Mouse (Mus musculus) neural tube, embryonic 13.5 days (tissue): ENCODE measurements around the gene Scn11a. TPM values are rescaled to one million over a fixed set of nuclear protein-coding genes. Genes with fewer than 3 reads are reported as not detected.

Source experiments
- ATAC-seq: fragments of 200-750 bp; cut with Nextera tagmentation; 2 replicates; pipeline ENCODE4 v1.8.0; 2017; ENCODE audit warnings: low read depth, mild to moderate bottlenecking, moderate TSS enrichment, moderate library complexity
- H3K27ac ChIP-seq: fragments of 300-500 bp; sonication (generic); replicated peaks from 2 replicates; pipeline ENCODE4 v1.5.1; 2015; ENCODE audit warnings: moderate library complexity, mild to moderate bottlenecking, inconsistent platforms
- H3K27me3 ChIP-seq: fragments of 300-500 bp; sonication (generic); 2 replicates; pipeline ENCODE4 v1.6.1; 2015; ENCODE audit warnings: mild to moderate bottlenecking, inconsistent platforms
- H3K36me3 ChIP-seq: fragments of 300-500 bp; sonication (generic); 2 replicates; pipeline ENCODE4 v1.6.1; 2015; ENCODE audit warnings: mild to moderate bottlenecking, inconsistent platforms
- H3K4me1 ChIP-seq: fragments of 300-500 bp; sonication (generic); replicated peaks from 2 replicates; pipeline ENCODE4 v1.6.1; 2015; ENCODE audit warnings: inconsistent platforms
- H3K4me2 ChIP-seq: fragments of 300-500 bp; sonication (generic); 2 replicates; pipeline ENCODE4 v1.6.1; 2015; ENCODE audit warnings: inconsistent platforms, mild to moderate bottlenecking, moderate library complexity
- H3K4me3 ChIP-seq: fragments of 300-500 bp; sonication (generic); 2 replicates; pipeline ENCODE4 v1.5.1; 2015; ENCODE audit warnings: mild to moderate bottlenecking, inconsistent platforms
- H3K9ac ChIP-seq: fragments of 300-500 bp; sonication (generic); 2 replicates; pipeline ENCODE4 v1.6.1; 2015; ENCODE audit warnings: moderate library complexity, mild to moderate bottlenecking, inconsistent platforms
- H3K9me3 ChIP-seq: fragments of 300-500 bp; sonication (generic); 2 replicates; pipeline ENCODE4 v1.6.1; 2016; ENCODE audit warnings: inconsistent platforms
- WGBS: fragments of 180-500 bp; shearing (Covaris S2); methylation state at CpG from one replicate; pipeline ENCODE4 v1.1.7; 2015; 5-methylcytosine and 5-hydroxymethylcytosine counted together
- polyA plus RNA-seq: library from polyadenylated mRNA; unstranded; fragments of >200 nt; fragmentation: Nextera tagmentation; extraction: Ambion mirVana; gene quantifications from 2 replicates; pipeline ENCODE4 v1.2.1, GENCODE M21; 2015

The Scn11a gene
- polyA plus RNA-seq, 1 experiment from 2014 or later: 0.35 TPM

DNA sequence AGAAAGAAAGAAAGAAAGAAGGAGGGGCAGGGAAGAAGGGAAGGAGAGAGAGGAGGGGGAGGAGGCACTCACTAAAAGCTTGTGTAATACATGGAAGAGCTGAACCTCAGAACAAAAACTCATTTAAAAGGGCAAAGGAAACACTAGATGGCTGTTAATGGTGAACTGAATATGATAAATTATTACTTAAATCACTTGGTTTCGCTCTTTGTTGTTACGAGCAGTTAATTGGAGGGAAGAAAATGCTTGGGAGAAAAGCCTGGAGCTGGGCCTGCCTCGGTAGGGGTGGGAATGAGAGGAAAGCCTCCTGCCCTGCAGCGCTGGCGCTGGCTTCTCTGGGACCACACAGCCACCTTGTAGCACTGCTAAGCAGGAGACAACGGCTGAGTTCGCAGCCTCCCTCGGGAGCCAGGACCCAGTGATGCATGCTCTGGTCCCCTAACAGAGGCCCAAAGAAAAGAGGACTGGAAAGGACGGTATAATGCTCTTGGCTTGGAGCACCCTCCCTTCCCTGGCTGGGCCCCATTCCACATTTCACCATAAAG is 10.4 kb upstream of the Scn11a start:
- H3K27me3 ChIP-seq: no peaks in the 10 kb centered on the region
- 34% methylated on average over 9 of the region's 9 CpGs for WGBS
- H3K4me3 ChIP-seq: no peak overlapping the region
- no peaks in the 10 kb centered on the region for H3K36me3 ChIP-seq
- ATAC-seq: 0 out of 2 replicates have a peak, but pooled peaks have one; percentile 53
- no peak overlapping the region for H3K4me2 ChIP-seq
- peak overlapping the region; percentile 26; the same call in 1 of the 2 replicates for H3K9ac ChIP-seq
- peaks cover 8% of the 10 kb centered on the region for H3K4me1 ChIP-seq
- H3K27ac ChIP-seq: no peak overlapping the region
- no peaks in the 10 kb centered on the region for H3K9me3 ChIP-seq

- H3K9me3 ChIP-seq: no peaks in the 10 kb centered on the region
- H3K9ac ChIP-seq: no peak overlapping the region
- no peaks in the 10 kb centered on the region for H3K36me3 ChIP-seq
- no peak overlapping the region for H3K4me2 ChIP-seq
- no peaks in the 10 kb centered on the region for H3K27me3 ChIP-seq
- H3K4me3 ChIP-seq: no peak overlapping the region
- H3K4me1 ChIP-seq: peaks cover 6% of the 10 kb centered on the region
- no peak for ATAC-seq
- 82% methylated on average over 2 of the region's 2 CpGs for WGBS
- no peak overlapping the region for H3K27ac ChIP-seq
Observed at GRCm38 (mm10) chr9:119831001-119831400, 5.7 kb upstream of the Scn11a start.

GRCm38 (mm10) chr9:119823722-119824121 is 1.5 kb downstream of the Scn11a start:
- WGBS: 77% methylated on average over 9 of the region's 9 CpGs
- ATAC-seq: no peak
- Histone ChIP-seq H3K27me3 (no peaks in the 10 kb centered on the region), H3K4me1 (no peaks in the 10 kb centered on the region), H3K9me3 (no peaks in the 10 kb centered on the region), H3K4me3 (no peak overlapping the region), H3K27ac (no peak overlapping the region), H3K36me3 (no peaks in the 10 kb centered on the region), H3K4me2 (no peak overlapping the region), H3K9ac (no peak overlapping the region)

- Histone ChIP-seq H3K27me3 (no peaks in the 10 kb centered on the region), H3K4me1 (no peaks in the 10 kb centered on the region), H3K27ac (no peak overlapping the region), H3K9ac (no peak overlapping the region), H3K36me3 (no peaks in the 10 kb centered on the region), H3K4me3 (no peak overlapping the region), H3K4me2 (no peak overlapping the region), H3K9me3 (peaks cover 5% of the 10 kb centered on the region; the same call in 1 of the 2 replicates)
- no peak for ATAC-seq
- WGBS: 95% methylated on average over 5 of the region's 5 CpGs
Observed at GRCm38 (mm10) chr9:119813631-119814030, 11.6 kb downstream of the Scn11a start.

GRCm38 (mm10) chr9:119806491-119806890 is 18.8 kb downstream of the Scn11a start:
- 80% methylated on average over 2 of the region's 2 CpGs for WGBS

DNA sequence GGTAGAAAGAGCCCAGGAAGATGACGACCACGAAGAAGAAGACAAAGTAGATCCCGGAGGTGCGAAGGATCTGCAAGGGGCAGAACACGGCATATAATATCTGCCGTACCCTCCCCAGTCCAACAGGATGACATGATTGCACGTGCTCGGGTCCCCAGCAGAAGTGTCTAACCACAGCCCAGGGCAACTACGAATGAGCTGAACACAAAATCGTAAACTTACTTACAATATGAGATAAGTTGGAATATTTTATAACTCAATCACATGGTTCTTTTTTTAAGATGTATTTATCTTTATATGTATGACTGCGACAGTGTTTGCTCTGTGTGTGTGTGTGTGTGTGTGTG is 20.8 kb downstream of the Scn11a start:
- Histone ChIP-seq H3K9ac (no peak overlapping the region), H3K27ac (no peak overlapping the region), H3K4me1 (peaks cover 19% of the 10 kb centered on the region), H3K4me3 (no peak overlapping the region), H3K4me2 (no peak overlapping the region), H3K9me3 (no peaks in the 10 kb centered on the region), H3K36me3 (no peaks in the 10 kb centered on the region), H3K27me3 (no peaks in the 10 kb centered on the region; the same call in 1 of the 2 replicates)
- WGBS: 89% methylated on average over 11 of the region's 11 CpGs
- no peak for ATAC-seq

More at GRCm38 (mm10) chr9:119806491-119806890, 18.8 kb downstream of the Scn11a start:
- Histone ChIP-seq H3K9ac (no peak overlapping the region), H3K9me3 (no peaks in the 10 kb centered on the region), H3K4me3 (no peak overlapping the region), H3K36me3 (no peaks in the 10 kb centered on the region), H3K27ac (no peak overlapping the region), H3K4me2 (no peak overlapping the region), H3K27me3 (no peaks in the 10 kb centered on the region; the same call in 1 of the 2 replicates), H3K4me1 (peaks cover 19% of the 10 kb centered on the region)
- ATAC-seq: no peak

DNA sequence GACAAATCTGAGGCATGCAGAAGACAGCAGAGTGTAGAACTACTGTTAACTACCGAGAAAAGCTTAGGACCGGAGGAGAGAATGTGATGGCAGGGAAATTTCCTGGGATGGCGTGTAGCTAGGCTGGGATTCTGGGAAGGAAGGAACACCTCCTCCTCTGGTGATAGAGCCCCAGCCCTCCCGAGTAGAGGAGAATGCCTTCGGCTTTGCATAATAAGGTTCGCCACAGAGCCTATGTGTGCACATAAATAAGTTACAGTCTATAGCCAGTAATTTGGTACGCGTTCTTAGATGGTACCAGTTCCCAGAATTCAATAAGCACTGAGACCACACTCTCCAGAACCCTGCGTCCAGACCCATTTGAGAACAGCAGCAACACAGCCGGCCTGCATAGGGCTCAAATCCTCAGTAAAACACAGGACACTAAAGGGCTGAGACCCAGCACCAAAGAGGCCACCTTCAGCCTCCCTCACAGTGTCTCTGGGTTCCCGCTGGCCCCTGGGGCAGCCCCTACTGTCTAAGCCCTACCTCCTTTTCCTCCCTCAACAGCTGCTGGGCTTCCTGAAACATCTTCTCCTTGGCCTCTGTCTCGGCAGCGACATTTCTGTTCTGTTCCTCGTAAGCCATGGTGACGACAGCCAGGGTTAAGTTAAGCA is 21.3 kb downstream of the Scn11a start:
- no peaks in the 10 kb centered on the region for H3K36me3 ChIP-seq
- 62% methylated on average over 15 of the region's 15 CpGs for WGBS
- H3K9ac ChIP-seq: no peak overlapping the region
- H3K4me2 ChIP-seq: no peak overlapping the region
- no peak overlapping the region for H3K4me3 ChIP-seq
- no peaks in the 10 kb centered on the region; the same call in 1 of the 2 replicates for H3K27me3 ChIP-seq
- H3K27ac ChIP-seq: no peak overlapping the region
- no peak for ATAC-seq
- no peaks in the 10 kb centered on the region for H3K9me3 ChIP-seq
- peaks cover 19% of the 10 kb centered on the region for H3K4me1 ChIP-seq

GRCm38 (mm10) chr9:119803169-119803827 is 22.0 kb downstream of the Scn11a start:
- no peak overlapping the region for H3K4me3 ChIP-seq
- ATAC-seq: peak; percentile 76; the same call in 1 of the 2 replicates
- no peak overlapping the region for H3K9ac ChIP-seq
- no peak overlapping the region for H3K4me2 ChIP-seq
- no peaks in the 10 kb centered on the region for H3K9me3 ChIP-seq
- no peak overlapping the region for H3K27ac ChIP-seq
- no peaks in the 10 kb centered on the region for H3K36me3 ChIP-seq
- H3K27me3 ChIP-seq: no peaks in the 10 kb centered on the region; the same call in 1 of the 2 replicates
- H3K4me1 ChIP-seq: peaks cover 19% of the 10 kb centered on the region
- 30% methylated on average over 16 of the region's 16 CpGs for WGBS

- H3K9me3 ChIP-seq: no peaks in the 10 kb centered on the region
- H3K9ac ChIP-seq: no peak overlapping the region
- H3K4me3 ChIP-seq: no peak overlapping the region
- H3K27me3 ChIP-seq: no peaks in the 10 kb centered on the region; the same call in 1 of the 2 replicates
- no peak overlapping the region for H3K4me2 ChIP-seq
- H3K4me1 ChIP-seq: peaks cover 19% of the 10 kb centered on the region
- ATAC-seq: no peak
- no peaks in the 10 kb centered on the region for H3K36me3 ChIP-seq
- H3K27ac ChIP-seq: no peak overlapping the region
- WGBS: 82% methylated on average over 6 of the region's 6 CpGs
Observed at GRCm38 (mm10) chr9:119801460-119801859, 23.8 kb downstream of the Scn11a start.

GRCm38 (mm10) chr9:119796791-119797190 is 28.5 kb downstream of the Scn11a start:
- no peak for ATAC-seq

DNA sequence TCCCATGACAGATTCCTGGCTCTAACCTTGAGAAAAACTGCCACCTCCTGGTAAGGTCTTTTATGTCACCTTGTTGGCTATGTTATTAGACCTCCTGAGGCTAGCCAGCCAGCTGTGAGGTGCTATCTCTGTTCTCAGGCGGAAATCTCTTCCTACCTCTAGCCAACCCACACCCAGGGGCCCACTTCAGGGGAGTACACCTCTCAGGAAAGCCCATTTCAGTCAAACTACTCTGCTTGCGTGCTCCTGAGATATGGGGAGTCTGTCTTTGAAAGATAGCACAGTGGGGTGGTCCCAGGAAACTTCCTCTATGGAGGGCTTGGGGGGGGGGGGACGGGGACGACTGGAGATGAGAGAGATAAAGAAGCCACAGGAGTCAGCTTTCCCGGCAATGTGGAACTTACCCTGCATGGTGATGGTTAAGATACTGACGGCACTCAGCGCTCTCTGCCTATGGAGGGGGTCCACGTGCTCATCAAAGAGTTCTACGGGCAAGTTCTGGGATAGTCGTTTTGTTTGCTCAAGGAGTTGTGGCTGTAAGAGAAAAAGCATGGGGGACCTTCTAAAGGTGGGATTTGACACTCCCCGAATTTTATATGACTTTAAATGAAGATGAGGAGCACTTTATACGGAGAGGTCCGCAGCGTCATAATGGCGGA is 29.9 kb downstream of the Scn11a start:
- H3K36me3 ChIP-seq: no peaks in the 10 kb centered on the region
- no peak overlapping the region for H3K4me2 ChIP-seq
- H3K9ac ChIP-seq: no peak overlapping the region
- H3K27ac ChIP-seq: no peak overlapping the region
- H3K9me3 ChIP-seq: no peaks in the 10 kb centered on the region
- no peaks in the 10 kb centered on the region for H3K27me3 ChIP-seq
- WGBS: 85% methylated on average over 15 of the region's 15 CpGs
- no peak for ATAC-seq
- H3K4me1 ChIP-seq: no peaks in the 10 kb centered on the region
- no peak overlapping the region for H3K4me3 ChIP-seq

More at GRCm38 (mm10) chr9:119796791-119797190, 28.5 kb downstream of the Scn11a start:
- no peak overlapping the region for H3K4me2 ChIP-seq
- H3K36me3 ChIP-seq: no peaks in the 10 kb centered on the region
- WGBS: 58% methylated on average over 4 of the region's 4 CpGs
- H3K9me3 ChIP-seq: no peaks in the 10 kb centered on the region
- no peak overlapping the region for H3K9ac ChIP-seq
- H3K4me1 ChIP-seq: no peaks in the 10 kb centered on the region
- no peaks in the 10 kb centered on the region for H3K27me3 ChIP-seq
- H3K27ac ChIP-seq: no peak overlapping the region
- H3K4me3 ChIP-seq: no peak overlapping the region

DNA sequence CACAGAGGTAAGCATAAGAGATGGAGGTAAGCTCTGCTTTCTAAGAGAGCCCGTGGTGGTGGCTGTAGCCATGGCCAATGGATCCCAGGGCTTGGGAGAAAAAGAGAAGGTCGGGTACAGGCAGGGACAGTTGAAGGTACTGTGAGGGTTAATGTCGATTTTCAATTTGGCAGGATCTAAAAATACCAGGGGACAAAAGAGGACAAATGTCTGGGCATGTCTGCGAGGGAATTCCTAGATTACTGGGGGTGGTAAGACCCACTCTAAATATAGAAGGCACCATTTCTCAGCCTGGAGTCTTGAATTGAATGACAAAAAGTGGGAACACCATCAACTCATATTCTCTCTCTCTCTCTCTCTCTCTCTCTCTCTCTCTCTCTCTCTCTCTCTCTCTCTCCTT is 30.8 kb downstream of the Scn11a start:
- Histone ChIP-seq H3K4me1 (no peaks in the 10 kb centered on the region), H3K9me3 (no peaks in the 10 kb centered on the region), H3K4me3 (no peak overlapping the region), H3K9ac (no peak overlapping the region), H3K27me3 (no peaks in the 10 kb centered on the region), H3K27ac (no peak overlapping the region), H3K36me3 (no peaks in the 10 kb centered on the region), H3K4me2 (no peak overlapping the region)
- WGBS: 65% methylated on average over 4 of the region's 4 CpGs
- ATAC-seq: no peak
